11 mouse cellular contexts compared by ENCODE assay signal in the genomic region with DNA sequence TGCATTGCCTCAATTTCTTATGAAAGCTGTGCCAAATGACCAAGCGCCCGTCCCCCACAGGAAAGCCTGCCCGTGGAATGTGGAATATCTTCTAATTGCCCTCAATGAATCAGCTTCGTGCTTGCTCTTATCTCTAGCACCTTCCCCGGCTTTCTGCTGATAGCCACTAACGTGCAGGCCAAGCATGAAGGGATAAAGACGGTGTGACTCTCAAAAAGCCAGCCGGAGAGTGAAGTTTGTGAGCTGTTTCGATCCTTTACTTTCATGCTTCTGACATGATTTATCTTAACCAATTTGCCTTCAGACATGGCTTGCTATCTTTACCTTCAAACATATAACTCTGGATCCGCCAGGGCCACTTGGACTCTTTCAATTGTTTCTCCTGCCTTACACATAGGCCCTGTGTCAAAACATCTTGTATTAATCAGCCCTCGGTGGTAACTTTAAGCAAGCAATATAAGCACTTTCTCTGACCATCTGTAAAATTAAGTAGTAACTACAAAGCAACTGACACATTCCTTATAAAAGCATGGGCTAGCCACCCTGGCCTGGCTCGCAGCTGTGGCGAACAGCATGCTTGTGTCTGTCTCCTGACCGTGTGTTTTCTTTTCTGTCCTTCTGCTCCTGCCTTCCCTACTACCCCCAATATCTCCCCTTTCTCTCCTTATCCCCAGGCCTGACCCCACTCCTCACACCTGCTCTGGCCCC.
DNase-seq lines count a peak whose midpoint lies in the region; ATAC-seq lines count a peak whose summit lies in the region.
"Had no signal": no experiment of that assay in that cellular context is flagged by ENCODE, and none has a peak within 500 bp of the region (broad histone marks: within the 10 kb centered on the region; RNA-seq: fewer than 3 reads in every experiment).

No protein-coding gene starts in this region.

- H3K4me1 ChIP-seq in midbrain, embryonic 15.5 days: no peaks in the 10 kb centered on the region
- H3K4me1 ChIP-seq in midbrain, embryonic 13.5 days (replicated peaks): no peaks in the 10 kb centered on the region; the same call in 1 of the 2 replicates

- H3K9ac ChIP-seq in midbrain, embryonic 15.5 days: no peak overlapping the region
- H3K9ac ChIP-seq in midbrain, embryonic 13.5 days (replicated peaks): no peak overlapping the region
- H3K9ac ChIP-seq: hindbrain, embryonic 13.5 days had no signal

- no peak overlapping the region for H3K4me3 ChIP-seq in midbrain, embryonic 15.5 days
- no peak overlapping the region for H3K4me3 ChIP-seq in midbrain, embryonic 13.5 days (replicated peaks)
- H3K4me3 ChIP-seq: hindbrain, embryonic 13.5 days; myocyte had no signal

- H3K27me3 ChIP-seq in midbrain, embryonic 15.5 days (replicated peaks): no peaks in the 10 kb centered on the region
- H3K27me3 ChIP-seq in midbrain, embryonic 13.5 days: no peaks in the 10 kb centered on the region
- H3K27me3 ChIP-seq: hindbrain, embryonic 13.5 days had no signal

- DNase-seq in heart, adult 18-20 months: peak; percentile 13 to 24
- no peak for DNase-seq in heart, adult 11 months
- peak; percentile 5 to 19 for DNase-seq in urinary bladder, postnatal 36 days (ENCODE audit: low spot score in 2 of 2)
- DNase-seq in urinary bladder, adult 2 months (ENCODE audit: low spot score): no peak
- peak; percentile 50 for DNase-seq in liver
- DNase-seq in thymus, adult 18-20 months: no peak
- DNase-seq: adrenal gland, postnatal 25 days had no signal

- no peak for ATAC-seq in midbrain, embryonic 15.5 days (replicated peaks)
- no peak for ATAC-seq in midbrain, embryonic 13.5 days

- WGBS in midbrain, embryonic 15.5 days: 51% methylated on average over 14 of the region's 14 CpGs
- WGBS in midbrain, embryonic 13.5 days: 57% methylated on average over 14 of the region's 14 CpGs

- H3K9me3 ChIP-seq in midbrain, embryonic 15.5 days: no peaks in the 10 kb centered on the region
- no peaks in the 10 kb centered on the region for H3K9me3 ChIP-seq in midbrain, embryonic 13.5 days
- H3K9me3 ChIP-seq: hindbrain, embryonic 13.5 days had no signal

- H3K36me3 ChIP-seq in midbrain, embryonic 15.5 days (replicated peaks): no peaks in the 10 kb centered on the region
- no peaks in the 10 kb centered on the region for H3K36me3 ChIP-seq in midbrain, embryonic 13.5 days
- H3K36me3 ChIP-seq: hindbrain, embryonic 13.5 days had no signal

- no peak overlapping the region for H3K4me2 ChIP-seq in midbrain, embryonic 15.5 days
- no peak overlapping the region for H3K4me2 ChIP-seq in midbrain, embryonic 13.5 days (replicated peaks)
- H3K4me2 ChIP-seq: hindbrain, embryonic 13.5 days had no signal

- no peak overlapping the region for H3K27ac ChIP-seq in midbrain, embryonic 15.5 days
- no peak overlapping the region for H3K27ac ChIP-seq in midbrain, embryonic 13.5 days
- H3K27ac ChIP-seq: hindbrain, embryonic 13.5 days had no signal

Comparison
In these comparisons a context has a peak if more than half of its experiments do, and no peak if none do; other contexts are left out.
1. DNase-seq: peak in heart, adult 18-20 months (2 of 2), urinary bladder, postnatal 36 days (2 of 2) and liver (single experiment); none in heart, adult 11 months (single experiment), urinary bladder, adult 2 months (single experiment) and thymus, adult 18-20 months (0 of 2).